Mouse (Mus musculus) small intestine, adult 2 months (tissue): ENCODE results near the gene Tsc2.

Source experiments
- CTCF ChIP-seq: fragments of 200-500 bp; IDR thresholded peaks from 2 replicates; pipeline ENCODE4 v1.5.1; 2012; ENCODE audit warnings: low read depth, mild to moderate bottlenecking, control low read depth, inconsistent platforms, low read length, moderate library complexity, mixed read lengths; ENCODE audit not compliant: insufficient replicate concordance, insufficient read length; ENCODE audit errors: extremely low read depth
- POLR2A ChIP-seq: fragments of 200-500 bp; IDR thresholded peaks from 2 replicates; pipeline ENCODE4 v1.6.1; 2012; ENCODE audit warnings: low read depth, mild to moderate bottlenecking, control low read depth, inconsistent platforms, low read length, moderate library complexity

DNA sequence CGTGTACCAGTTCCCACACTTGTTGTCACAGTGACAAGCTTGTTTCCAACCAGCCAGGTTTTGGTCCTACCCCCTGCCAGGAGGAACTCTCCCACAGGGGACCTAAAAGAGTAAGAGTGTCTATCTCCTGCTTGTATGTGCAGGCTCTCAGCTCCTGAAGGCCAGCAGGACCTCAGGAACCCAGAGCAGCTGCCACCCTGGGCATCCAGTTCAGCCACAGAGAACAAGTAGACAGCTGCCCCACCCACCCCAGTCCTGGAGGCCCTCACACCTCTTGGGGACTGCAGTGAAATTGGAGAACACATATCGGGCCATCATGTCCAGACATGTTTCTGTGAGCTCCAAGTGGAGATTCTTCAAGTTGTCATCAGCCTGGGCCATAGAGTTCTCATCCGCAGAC, 27.9 kb downstream of the Tsc2 start:
- no peak for TF ChIP-seq CTCF
- TF ChIP-seq POLR2A = no peak
